Mouse (Mus musculus) heart, embryonic 14.5 days (tissue): ENCODE measurements around the gene Ccnd3. TPM values are rescaled to one million over a fixed set of nuclear protein-coding genes. Genes with fewer than 3 reads are reported as not detected.

Experiments
- ATAC-seq: fragments of 200-750 bp; cut with Nextera tagmentation; 2 replicates; pipeline ENCODE4 v1.8.0; 2017; ENCODE audit warnings: low read depth, moderate TSS enrichment; ENCODE audit not compliant: insufficient number of reproducible peaks, insufficient read depth, low FRiP score
- H3K27ac ChIP-seq, 2 experiments: fragments of 200-500 bp in 1 of 2; fragments of 300-500 bp in 1 of 2; sonication (generic) in 1 of 2; replicated peaks in 1 of 2; 2 replicates each; pipeline ENCODE4 v1.5.1; 2012 to 2014; ENCODE audit warnings: low read depth in 2 of 2, low read length in 2 of 2, control low read depth in 1 of 2, mild to moderate bottlenecking in 1 of 2, mixed read lengths in 1 of 2; ENCODE audit not compliant: control insufficient read depth in 1 of 2, insufficient read depth in 1 of 2
- H3K27me3 ChIP-seq: fragments of 300-500 bp; sonication (generic); 2 replicates; pipeline ENCODE4 v1.6.1; 2014; ENCODE audit warnings: mild to moderate bottlenecking, low read length, control low read depth; ENCODE audit not compliant: control insufficient read depth, insufficient read depth
- H3K36me3 ChIP-seq: fragments of 300-500 bp; sonication (generic); 2 replicates; pipeline ENCODE4 v1.6.1; 2014; ENCODE audit warnings: mild to moderate bottlenecking, control low read depth, low read length, mixed read lengths; ENCODE audit not compliant: control insufficient read depth, insufficient read depth
- H3K4me1 ChIP-seq, 2 experiments: fragments of 200-500 bp in 1 of 2; fragments of 300-500 bp in 1 of 2; sonication (generic) in 1 of 2; 2 replicates each; pipeline ENCODE4 v1.6.1; 2012 to 2014; ENCODE audit warnings: low read length in 2 of 2, control low read depth in 1 of 2, mixed read lengths in 1 of 2; ENCODE audit not compliant: control insufficient read depth in 2 of 2, insufficient read depth in 2 of 2
- H3K4me2 ChIP-seq: fragments of 300-500 bp; sonication (generic); 2 replicates; pipeline ENCODE4 v1.6.1; 2014; ENCODE audit warnings: mild to moderate bottlenecking, low read length
- H3K4me3 ChIP-seq, 2 experiments: fragments of 200-500 bp in 1 of 2; fragments of 300-500 bp in 1 of 2; sonication (generic) in 1 of 2; 2 replicates each; pipeline ENCODE4 v1.5.1; 2012 to 2014; ENCODE audit warnings: low read length in 2 of 2, mild to moderate bottlenecking in 2 of 2, control low read depth in 1 of 2, low read depth in 1 of 2, moderate library complexity in 1 of 2; ENCODE audit not compliant: control insufficient read depth in 1 of 2, insufficient read depth in 1 of 2
- H3K9ac ChIP-seq: fragments of 300-500 bp; sonication (generic); 2 replicates; pipeline ENCODE4 v1.6.1; 2014; ENCODE audit warnings: mild to moderate bottlenecking, low read length
- H3K9me3 ChIP-seq: fragments of 300-500 bp; sonication (generic); 2 replicates; pipeline ENCODE4 v1.6.1; 2016; ENCODE audit warnings: low read length, control low read depth; ENCODE audit not compliant: control insufficient read depth
- WGBS: fragments of 180-500 bp; shearing (Covaris S2); extraction: QIAGEN DNeasy Blood & Tissue Kit; methylation state at CpG from one replicate; pipeline ENCODE4 v1.1.7; 2014; 5-methylcytosine and 5-hydroxymethylcytosine counted together
- polyA plus RNA-seq: library from polyadenylated mRNA; unstranded; fragments of >200 nt; fragmentation: Nextera tagmentation; extraction: Ambion mirVana; gene quantifications from 2 replicates; pipeline ENCODE4 v1.2.1, GENCODE M21; 2014

Ccnd3 gene
- polyA plus RNA-seq, 1 experiment from 2014 or later, result 469 TPM

GRCm38 (mm10) chr17:47566133-47566532, 61.3 kb downstream of the Ccnd3 start:
- Histone ChIP-seq H3K4me3 (no peak overlapping the region), H3K4me2 (no peak overlapping the region), H3K9ac (no peak overlapping the region), H3K27me3 (no peaks in the 10 kb centered on the region), H3K36me3 (no peaks in the 10 kb centered on the region), H3K27ac (no peak overlapping the region), H3K9me3 (no peaks in the 10 kb centered on the region), H3K4me1 (no peaks in the 10 kb centered on the region)
- no peak for ATAC-seq
- WGBS, result 51% methylated on average over 2 of the region's 2 CpGs

DNA sequence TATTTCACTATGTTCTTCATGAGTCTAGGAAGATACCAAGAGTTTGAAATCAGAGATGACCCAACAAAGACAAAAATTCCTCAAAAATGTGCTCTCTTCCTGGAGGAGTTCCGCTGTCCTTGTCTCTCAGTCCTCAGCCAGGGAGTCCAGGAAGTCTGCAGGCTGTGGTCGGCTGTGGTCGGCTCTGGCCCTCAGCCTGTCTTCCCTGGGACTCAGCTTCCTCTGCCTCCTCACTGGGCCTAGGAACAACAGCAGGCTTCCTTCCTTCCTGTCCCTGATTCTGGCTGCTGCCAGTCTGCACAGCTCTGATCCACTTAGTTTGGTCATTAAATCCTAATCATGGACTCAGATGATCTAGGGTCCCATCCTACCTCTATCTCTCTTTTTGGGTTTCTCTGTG, 62.4 kb downstream of the Ccnd3 start:
- Histone ChIP-seq H3K36me3 (no peaks in the 10 kb centered on the region), H3K27me3 (no peaks in the 10 kb centered on the region), H3K9me3 (no peaks in the 10 kb centered on the region), H3K4me2 (no peak overlapping the region), H3K4me1 (no peaks in the 10 kb centered on the region), H3K9ac (no peak overlapping the region), H3K4me3 (no peak overlapping the region), H3K27ac (peak overlapping the region; percentile 11 to 70)
- WGBS, result 50% methylated on average over 3 of the region's 3 CpGs
- ATAC-seq, result peak; percentile 57; the same call in 1 of the 2 replicates

DNA sequence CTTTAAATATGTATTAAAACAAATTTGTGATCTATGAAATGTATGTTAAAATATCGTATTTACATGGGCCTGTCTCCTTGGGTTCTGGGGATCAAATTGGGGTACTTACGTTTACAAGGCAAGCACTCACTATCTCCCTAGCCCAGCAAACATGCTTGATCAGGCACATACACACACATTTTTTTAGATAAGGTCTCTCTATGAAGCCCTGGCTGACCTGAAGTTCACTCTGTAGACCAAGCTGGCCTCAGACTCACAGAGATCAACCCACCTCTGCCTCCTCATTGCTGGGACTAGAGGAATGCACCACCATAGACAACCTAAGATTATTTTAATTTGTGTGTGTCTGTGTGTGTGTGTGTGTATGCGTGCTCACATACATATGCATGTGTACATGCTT, 63.5 kb downstream of the Ccnd3 start:
- no peak overlapping the region for H3K9ac ChIP-seq
- H3K36me3 ChIP-seq, result no peaks in the 10 kb centered on the region
- no peak overlapping the region for H3K4me2 ChIP-seq
- H3K4me3 ChIP-seq, result no peak overlapping the region
- ATAC-seq, result no peak
- WGBS, result 82% methylated on average over 3 of the region's 3 CpGs
- H3K27me3 ChIP-seq, result no peaks in the 10 kb centered on the region
- H3K4me1 ChIP-seq, result no peaks in the 10 kb centered on the region
- H3K9me3 ChIP-seq, result no peaks in the 10 kb centered on the region
- H3K27ac ChIP-seq, result no peak overlapping the region

GRCm38 (mm10) chr17:47568951-47569527, 64.2 kb downstream of the Ccnd3 start:
- Histone ChIP-seq H3K4me2 (no peak overlapping the region), H3K9me3 (no peaks in the 10 kb centered on the region), H3K27me3 (no peaks in the 10 kb centered on the region), H3K4me3 (no peak overlapping the region), H3K27ac (no peak overlapping the region), H3K4me1 (no peaks in the 10 kb centered on the region), H3K9ac (no peak overlapping the region), H3K36me3 (no peaks in the 10 kb centered on the region)
- no peak for ATAC-seq
- WGBS, result 86% methylated on average over 10 of the region's 10 CpGs

- H3K4me1 ChIP-seq, result 0 out of 4 replicates have a peak, but pooled peaks cover 0 to 3% of the 10 kb centered on the region in 2 experiments
- no peaks in the 10 kb centered on the region for H3K9me3 ChIP-seq
- H3K9ac ChIP-seq, result no peak overlapping the region
- H3K4me3 ChIP-seq, result no peak overlapping the region
- 56% methylated on average over 7 of the region's 7 CpGs for WGBS
- no peak overlapping the region for H3K27ac ChIP-seq
- H3K36me3 ChIP-seq, result no peaks in the 10 kb centered on the region
- H3K4me2 ChIP-seq, result no peak overlapping the region
- no peaks in the 10 kb centered on the region for H3K27me3 ChIP-seq
- ATAC-seq, result no peak
Measured at GRCm38 (mm10) chr17:47571621-47572020, 66.8 kb downstream of the Ccnd3 start.

- ATAC-seq, result no peak
- no peak overlapping the region for H3K4me2 ChIP-seq
- H3K4me1 ChIP-seq, result 0 out of 4 replicates have a peak, but pooled peaks cover 0 to 3% of the 10 kb centered on the region in 2 experiments
- H3K4me3 ChIP-seq, result no peak overlapping the region
- H3K27ac ChIP-seq, result no peak overlapping the region
- no peaks in the 10 kb centered on the region for H3K36me3 ChIP-seq
- H3K9me3 ChIP-seq, result no peaks in the 10 kb centered on the region
- H3K9ac ChIP-seq, result no peak overlapping the region
- no peaks in the 10 kb centered on the region for H3K27me3 ChIP-seq
Measured at GRCm38 (mm10) chr17:47572436-47572835, 67.6 kb downstream of the Ccnd3 start.

DNA sequence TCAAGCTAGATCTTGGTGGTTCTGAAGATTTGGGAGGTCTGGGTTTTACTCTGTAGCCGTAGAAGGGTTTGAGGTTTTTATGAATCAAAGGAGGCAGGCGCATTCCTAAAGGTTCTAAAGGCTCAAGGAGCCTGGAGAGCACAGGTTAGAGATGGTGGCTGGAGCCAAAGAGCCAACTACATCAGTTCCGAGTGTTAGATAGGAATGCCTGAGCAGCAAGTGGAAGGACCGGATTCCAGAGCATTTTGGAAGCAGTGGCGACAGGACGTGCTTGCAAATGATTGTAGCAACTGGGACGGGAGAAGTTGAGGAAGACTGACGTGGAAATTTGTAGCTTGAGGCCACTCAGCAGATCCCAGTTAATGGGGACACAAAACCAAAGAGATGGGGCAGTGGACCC, 69.2 kb downstream of the Ccnd3 start:
- no peak overlapping the region for H3K4me2 ChIP-seq
- 0 out of 4 replicates have a peak, but pooled peaks cover 0 to 3% of the 10 kb centered on the region in 2 experiments for H3K4me1 ChIP-seq
- H3K36me3 ChIP-seq, result no peaks in the 10 kb centered on the region
- H3K4me3 ChIP-seq, result no peak overlapping the region
- no peak overlapping the region for H3K9ac ChIP-seq
- H3K9me3 ChIP-seq, result no peaks in the 10 kb centered on the region
- ATAC-seq, result no peak
- H3K27ac ChIP-seq, result no peak overlapping the region
- H3K27me3 ChIP-seq, result no peaks in the 10 kb centered on the region
- 50% methylated on average over 8 of the region's 8 CpGs for WGBS

DNA sequence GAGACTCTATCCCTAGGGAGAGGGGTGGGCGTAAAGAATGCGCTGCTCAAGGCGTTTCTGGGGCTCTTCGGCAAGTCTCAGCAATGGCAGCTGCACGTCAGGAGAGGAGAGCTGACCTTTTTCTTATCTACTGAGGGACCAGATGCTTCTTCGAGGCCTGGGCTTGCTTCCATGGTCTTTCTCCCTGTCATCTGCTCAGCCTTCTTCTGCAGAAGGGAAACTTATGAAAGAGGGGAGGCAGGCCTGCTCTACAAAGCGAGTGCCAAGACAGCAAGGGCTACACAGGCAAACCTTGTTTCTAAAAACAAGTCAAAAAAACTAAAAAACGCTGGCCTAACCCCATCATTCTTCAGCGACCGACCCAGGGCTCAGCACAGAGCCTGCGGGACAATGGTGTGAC, 70.0 kb downstream of the Ccnd3 start:
- Histone ChIP-seq H3K27me3 (no peaks in the 10 kb centered on the region), H3K4me2 (no peak overlapping the region), H3K27ac (no peak overlapping the region), H3K9ac (no peak overlapping the region), H3K9me3 (no peaks in the 10 kb centered on the region), H3K4me3 (no peak overlapping the region), H3K4me1 (0 out of 4 replicates have a peak, but pooled peaks cover 0 to 3% of the 10 kb centered on the region in 2 experiments), H3K36me3 (no peaks in the 10 kb centered on the region)
- 64% methylated on average over 11 of the region's 11 CpGs for WGBS
- ATAC-seq, result no peak
